Mouse (Mus musculus): ENCODE data around the gene Plcxd1. TPM values are rescaled to one million over a fixed set of nuclear protein-coding genes. Genes with fewer than 3 reads are reported as not detected.
"Not testable (repeated sequence)": the region's sequence is repeated elsewhere in the genome, so short reads cannot be mapped to it uniquely, and the experiment has no call there.

The Plcxd1 gene
- total RNA-seq, 2 experiments from 2014 or later: 0.20 to 0.25 TPM

DNA sequence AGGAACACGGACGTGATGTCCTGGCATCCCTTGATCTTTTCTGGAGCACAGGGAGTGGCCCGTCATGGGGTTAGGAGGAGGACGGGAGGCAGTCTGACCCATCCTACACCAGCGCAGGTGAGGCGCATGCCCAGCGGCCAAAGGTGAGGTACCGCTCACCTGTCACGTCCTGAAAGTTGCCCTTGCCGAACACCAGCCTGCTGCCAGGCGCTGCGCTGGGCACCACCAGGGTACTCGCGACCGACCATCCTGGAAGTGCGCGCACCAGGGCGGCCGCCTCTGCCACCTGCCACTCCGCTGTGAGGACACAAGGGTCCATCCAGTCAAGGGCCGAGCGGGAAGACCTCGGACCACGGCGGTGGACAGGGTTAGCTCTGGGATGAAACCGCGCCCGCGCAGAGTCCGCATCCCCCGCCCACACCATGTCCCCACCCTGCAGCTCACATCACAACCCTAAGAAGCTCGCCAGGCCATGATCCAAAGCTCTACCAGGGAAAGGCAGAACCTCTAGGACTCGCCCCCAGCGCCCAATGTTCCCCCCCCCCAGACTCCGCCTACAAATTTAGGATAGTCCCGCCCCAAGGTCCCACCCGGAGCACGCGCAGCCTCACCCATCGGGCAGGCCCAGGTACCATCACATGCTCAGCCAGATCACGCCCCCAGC is 7.3 kb downstream of the Plcxd1 start:
- DNase-seq (ENCODE audit: low spot score in 2 of 2): no peak

DNA sequence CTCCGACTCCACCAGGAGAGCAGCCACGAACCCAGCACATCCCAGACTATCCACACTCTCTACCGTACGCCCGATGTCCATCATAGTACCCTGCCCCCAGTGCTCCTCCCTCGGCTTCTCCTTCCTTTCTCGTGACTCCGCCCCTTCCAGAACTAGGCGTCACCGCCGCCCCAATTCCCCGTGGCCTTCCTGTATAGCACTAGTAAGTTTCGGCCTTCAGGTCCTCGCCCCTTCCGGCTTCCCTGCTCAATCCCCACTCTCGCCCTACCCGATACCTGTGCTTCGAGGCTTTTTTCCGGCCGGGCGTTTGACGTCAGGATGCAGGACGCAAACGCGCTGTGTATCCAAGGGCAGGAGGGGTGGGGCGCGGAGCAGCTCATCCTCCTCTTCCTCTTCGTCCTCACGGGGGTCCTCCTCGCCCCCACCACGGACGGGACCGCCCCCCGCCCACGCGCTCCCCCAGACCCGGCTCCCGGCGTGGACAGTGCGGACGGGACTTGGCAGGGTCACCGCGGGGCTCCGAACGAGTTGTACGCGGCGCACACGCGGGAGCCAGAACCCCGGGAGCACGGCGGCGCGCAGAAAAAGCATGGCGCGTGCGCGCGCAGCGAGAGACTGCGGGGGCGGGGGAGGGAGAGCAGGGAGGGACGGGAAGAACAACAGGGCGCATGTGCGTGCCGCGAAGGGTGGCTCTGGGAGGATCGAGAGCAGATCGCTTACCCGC is 8.0 kb downstream of the Plcxd1 start, which contains the start of gene Gtpbp6:
Gene Gtpbp6, minus strand, starts transcription at position 617 of the 724 bp plus-strand sequence.
- DNase-seq (ENCODE audit: low spot score in 2 of 2): peak; percentile 87 to 92

- DNase-seq (ENCODE audit: low spot score in 2 of 2): no peak
Observed at GRCm38 (mm10) chr5:110108305-110108628, 8.5 kb downstream of the Plcxd1 start.

DNA sequence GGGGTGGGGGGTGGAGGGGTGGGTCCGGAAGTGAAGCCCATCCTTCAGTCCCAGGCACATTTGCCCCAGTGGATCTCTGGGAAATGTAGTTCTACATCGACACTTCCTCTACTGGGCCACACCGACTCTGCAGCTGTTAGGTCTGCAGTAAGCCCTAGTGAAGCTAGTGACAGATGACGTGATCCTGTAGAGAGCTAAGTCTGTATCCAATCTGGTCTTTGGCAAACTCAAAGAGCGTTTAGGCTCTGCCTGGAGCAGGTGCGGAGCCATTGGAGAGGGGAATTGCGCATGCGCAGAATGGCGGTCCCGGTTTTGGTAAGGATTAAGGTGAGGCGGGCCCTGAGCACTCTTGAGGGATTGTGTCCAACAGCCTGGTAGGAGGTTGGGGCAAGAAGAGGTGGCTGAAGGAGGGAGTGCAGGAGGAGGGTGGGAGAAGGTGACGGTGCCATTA is 10.2 kb downstream of the Plcxd1 start, which contains the start of gene Zfp605:
Gene Zfp605, plus strand, starts transcription at position 102 of the 451 bp plus-strand sequence.
- peak; percentile 75 to 80 for DNase-seq (ENCODE audit: low spot score in 2 of 2)

DNA sequence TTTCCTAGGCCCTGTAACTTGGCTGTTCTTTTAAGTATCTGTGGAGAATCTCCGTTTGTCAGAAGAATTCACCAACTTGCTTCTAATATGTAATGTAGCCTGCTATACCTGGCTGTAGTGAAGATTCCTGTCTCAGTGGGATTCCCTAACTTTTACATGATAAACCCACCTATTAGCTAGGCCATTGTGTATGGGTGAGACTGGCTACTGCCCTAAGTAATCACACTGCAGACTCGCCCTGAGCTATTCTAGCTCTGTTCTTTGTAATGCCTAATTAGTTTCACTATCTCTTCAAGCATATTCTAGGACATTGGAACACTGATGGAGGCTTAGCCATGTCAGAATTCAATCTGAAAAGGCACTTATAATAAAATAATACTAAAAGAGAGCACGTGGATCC is 22.6 kb downstream of the Plcxd1 start:
- DNase-seq (ENCODE audit: low spot score in 2 of 2): not testable (repeated sequence)

- peak; percentile 98 for DNase-seq (ENCODE audit: low spot score in 2 of 2)
Observed at GRCm38 (mm10) chr5:110135293-110136086, 35.7 kb downstream of the Plcxd1 start, which contains the start of gene Chfr. TSS of gene Chfr (plus strand) at chr5:110135842.

DNA sequence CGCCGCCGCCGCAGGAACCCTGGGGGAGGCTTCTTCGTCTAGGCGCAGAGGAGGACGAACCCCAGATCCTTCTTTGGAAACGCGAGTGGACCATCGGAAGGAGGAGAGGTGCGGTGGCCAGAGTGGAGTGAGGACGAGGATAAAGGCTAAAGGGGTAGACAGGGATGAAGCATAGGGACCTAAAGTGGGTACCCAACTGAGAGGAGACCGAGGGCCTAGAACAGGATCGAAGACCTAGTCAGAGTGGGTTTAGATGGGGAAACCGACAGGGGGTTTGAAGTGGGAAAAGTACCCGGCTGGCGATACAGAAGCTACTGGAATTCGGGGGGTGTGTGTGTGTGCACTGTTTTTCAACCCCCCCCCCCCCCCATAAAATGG is 36.3 kb downstream of the Plcxd1 start:
- DNase-seq (ENCODE audit: low spot score in 2 of 2): no peak

GRCm38 (mm10) chr5:110137816-110138215 is 38.0 kb downstream of the Plcxd1 start:
- DNase-seq (ENCODE audit: low spot score in 2 of 2): no peak

GRCm38 (mm10) chr5:110139325-110139724 is 39.6 kb downstream of the Plcxd1 start:
- no peak for DNase-seq (ENCODE audit: low spot score in 2 of 2)

- DNase-seq (ENCODE audit: low spot score in 2 of 2): no peak
Observed at GRCm38 (mm10) chr5:110140424-110140823, 40.7 kb downstream of the Plcxd1 start.

GRCm38 (mm10) chr5:110142309-110142708 is 42.5 kb downstream of the Plcxd1 start:
- DNase-seq (ENCODE audit: low spot score in 2 of 2): no peak

GRCm38 (mm10) chr5:110143007-110143406 is 43.2 kb downstream of the Plcxd1 start:
- DNase-seq (ENCODE audit: low spot score in 2 of 2): no peak

Other genes with a start within 250 kb of the Plcxd1 start
- 10 to 100 TPM; 14.1 to 14.4 TPM for gene Gm15446, start 176.6 kb upstream of the Plcxd1 start, total RNA-seq (2021)
- 10 to 100 TPM; 33.3 to 33.5 TPM for gene Zfp932, start 103.4 kb upstream of the Plcxd1 start, total RNA-seq (2021)
- 10 to 100 TPM; 11.4 to 15.8 TPM for gene Gm17655, start 27.5 kb upstream of the Plcxd1 start, total RNA-seq (2021)
- under 1 TPM; 0.65 to 0.87 TPM for gene Gm35315, start 5.5 kb upstream of the Plcxd1 start, total RNA-seq (2021)
- gene Gtpbp6, start 8.2 kb downstream of the Plcxd1 start, total RNA-seq (2021): 10 to 100 TPM; 58.3 to 59.9 TPM
- gene Zfp605, start 10.1 kb downstream of the Plcxd1 start, total RNA-seq (2021): 1 to 10 TPM; 7.6 to 8.2 TPM
- 10 to 100 TPM; 48.3 to 54.5 TPM for gene Chfr, start 35.9 kb downstream of the Plcxd1 start, total RNA-seq (2021)
- 10 to 100 TPM; 39.9 to 43.6 TPM for gene Golga3, start 76.7 kb downstream of the Plcxd1 start, total RNA-seq (2021)
- gene Ankle2, start 131.0 kb downstream of the Plcxd1 start, total RNA-seq (2021): 10 to 100 TPM; 47.2 to 48.3 TPM
- 10 to 100 TPM; 48.1 to 49.0 TPM for gene Pgam5, start 169.9 kb downstream of the Plcxd1 start, total RNA-seq (2021)
- 10 to 100 TPM; 12.9 to 16.3 TPM for gene Pxmp2, start 186.2 kb downstream of the Plcxd1 start, total RNA-seq (2021)
- 10 to 100 TPM; 18.1 to 22.2 TPM for gene Pole, start 186.3 kb downstream of the Plcxd1 start, total RNA-seq (2021)
- gene P2rx2, start 243.2 kb downstream of the Plcxd1 start, total RNA-seq (2021): under 1 TPM; 0.84 to 0.87 TPM
- not detected for gene Lrcol1, start 244.8 kb downstream of the Plcxd1 start, total RNA-seq (2021)

Measured in adrenal gland, postnatal 4 days (tissue).